Mouse (Mus musculus) limb, embryonic 13.5 days (tissue): Measurements from ENCODE around the gene Olfr308. TPM values are rescaled to one million over a fixed set of nuclear protein-coding genes. Genes with fewer than 3 reads are reported as not detected.
"Not testable (repeated sequence)": the region's sequence is repeated elsewhere in the genome, so short reads cannot be mapped to it uniquely, and the experiment has no call there.

Experiments
- ATAC-seq: fragments of 200-750 bp; cut with Nextera tagmentation; 2 replicates; pipeline ENCODE4 v1.8.0; 2017; ENCODE audit warnings: low read depth, moderate number of reproducible peaks, moderate TSS enrichment; ENCODE audit not compliant: low FRiP score
- H3K27ac ChIP-seq: fragments of 300-500 bp; sonication (generic); 2 replicates; pipeline ENCODE4 v1.5.1; 2015; ENCODE audit warnings: inconsistent platforms, mild to moderate bottlenecking, moderate library complexity
- H3K27me3 ChIP-seq: fragments of 300-500 bp; sonication (generic); 2 replicates; pipeline ENCODE4 v1.6.1; 2015; ENCODE audit warnings: mild to moderate bottlenecking, inconsistent platforms
- H3K36me3 ChIP-seq: fragments of 300-500 bp; sonication (generic); 2 replicates; pipeline ENCODE4 v1.6.1; 2015; ENCODE audit warnings: inconsistent platforms, mild to moderate bottlenecking, moderate library complexity
- H3K4me1 ChIP-seq: fragments of 300-500 bp; sonication (generic); 2 replicates; pipeline ENCODE4 v1.6.1; 2015; ENCODE audit warnings: inconsistent platforms
- H3K4me2 ChIP-seq: fragments of 300-500 bp; sonication (generic); replicated peaks from 2 replicates; pipeline ENCODE4 v1.6.1; 2015; ENCODE audit warnings: inconsistent platforms, mild to moderate bottlenecking, moderate library complexity
- H3K4me3 ChIP-seq: fragments of 300-500 bp; sonication (generic); 2 replicates; pipeline ENCODE4 v1.5.1; 2015; ENCODE audit warnings: moderate library complexity, mild to moderate bottlenecking, inconsistent platforms
- H3K9ac ChIP-seq: fragments of 300-500 bp; sonication (generic); 2 replicates; pipeline ENCODE4 v1.6.1; 2015; ENCODE audit warnings: mild to moderate bottlenecking, inconsistent platforms
- H3K9me3 ChIP-seq: fragments of 300-500 bp; sonication (generic); 2 replicates; pipeline ENCODE4 v1.6.1; 2016; ENCODE audit warnings: inconsistent platforms
- WGBS: fragments of 180-500 bp; shearing (Covaris S2); methylation state at CpG from one replicate; pipeline ENCODE4 v1.1.7; 2015; 5-methylcytosine and 5-hydroxymethylcytosine counted together
- microRNA-seq: library from miRNA; unstranded; fragments of <30 nt; microRNA quantifications from one replicate; pipeline ENCODE4, GENCODE M21; 2016
- polyA plus RNA-seq: library from polyadenylated mRNA; unstranded; fragments of >200 nt; fragmentation: Nextera tagmentation; extraction: Ambion mirVana; gene quantifications from 2 replicates; pipeline ENCODE4 v1.2.1, GENCODE M21; 2015

Gene Olfr308
- not detected in 2 replicates for polyA plus RNA-seq

DNA sequence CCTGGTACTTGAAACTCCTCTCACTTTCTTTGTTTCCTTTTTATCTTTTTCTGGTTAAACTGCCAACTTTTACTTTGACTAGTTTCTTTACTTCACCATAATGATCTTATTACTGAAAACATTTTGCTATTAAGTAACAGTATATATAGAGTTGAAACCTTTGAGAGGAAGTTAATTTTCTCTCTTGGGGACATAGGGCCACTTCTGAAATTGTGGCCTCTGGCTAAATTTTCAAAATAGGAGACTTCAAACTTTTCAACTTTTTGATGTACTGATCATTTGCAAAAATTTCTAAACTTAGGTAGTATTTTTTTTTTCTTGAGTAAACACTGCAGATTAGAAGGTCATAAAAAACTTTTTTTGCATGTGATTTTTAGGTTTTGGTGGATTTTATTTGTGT, at the start of gene Olfr308:
Olfr308 (minus strand) TSS at position 101 of the 400 bp plus-strand sequence.
- H3K4me3 ChIP-seq = no peak within 1 kb of the TSS
- H3K9ac ChIP-seq = no peak within 1 kb of the TSS
- H3K4me1 ChIP-seq = no peaks in the 10 kb centered on the region

DNA sequence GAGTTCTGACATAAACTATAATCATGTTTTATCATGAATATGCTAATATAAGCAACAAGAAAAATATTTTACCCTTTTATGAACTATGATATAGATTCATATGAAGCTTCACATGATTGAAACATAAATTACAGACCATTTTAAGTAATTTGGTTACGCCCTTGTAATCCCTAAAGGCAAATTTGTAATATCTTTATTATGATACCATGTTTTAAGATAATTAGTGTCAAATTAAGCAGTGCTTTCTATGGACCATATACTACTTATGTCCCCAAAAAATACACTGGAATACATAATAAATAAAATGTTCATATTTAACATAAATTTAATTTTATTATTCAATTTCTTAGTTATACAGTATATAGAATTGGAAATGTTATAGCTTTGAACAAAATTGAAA, 41.4 kb upstream of the Olfr308 start, which contains the start of gene Olfr305:
Olfr305 (minus strand) TSS at position 101 of the 400 bp plus-strand sequence.
- no peak within 1 kb of the TSS for H3K27ac ChIP-seq
- no peaks in the 10 kb centered on the region for H3K27me3 ChIP-seq
- ATAC-seq = no peak
- H3K9ac ChIP-seq = no peak within 1 kb of the TSS
- WGBS = 86% methylated on average over 1 of the region's 1 CpGs
- no peaks in the 10 kb centered on the region for H3K9me3 ChIP-seq
- no peak within 1 kb of the TSS for H3K4me2 ChIP-seq
- H3K4me1 ChIP-seq = no peaks in the 10 kb centered on the region
- H3K36me3 ChIP-seq = no peaks in the 10 kb centered on the region
- no peak within 1 kb of the TSS for H3K4me3 ChIP-seq

More for the DNA sequence above, at the start of gene Olfr308:
- Histone ChIP-seq H3K9me3 (no peaks in the 10 kb centered on the region), H3K36me3 (no peaks in the 10 kb centered on the region), H3K27me3 (no peaks in the 10 kb centered on the region), H3K4me2 (no peak within 1 kb of the TSS), H3K27ac (no peak within 1 kb of the TSS)
- no peak for ATAC-seq

DNA sequence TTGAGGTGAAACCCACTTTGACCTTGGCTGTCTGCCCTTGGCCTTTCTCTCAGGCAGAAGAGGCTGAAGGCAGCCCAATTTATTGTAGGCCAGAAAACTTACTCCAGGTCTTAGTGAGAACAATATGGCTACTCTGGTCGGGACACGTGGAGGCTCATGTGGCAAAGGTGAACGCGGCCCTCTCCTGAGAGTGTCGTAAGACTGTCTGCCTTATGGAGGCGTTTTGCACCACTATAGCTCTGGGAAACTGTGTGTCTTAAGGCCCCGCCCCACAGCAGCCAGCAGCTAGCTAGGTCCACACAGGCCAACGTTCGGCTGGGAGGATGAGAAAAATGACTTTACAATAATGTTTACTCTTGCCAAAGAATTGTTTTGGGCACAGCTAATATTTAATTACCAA, 20.9 kb upstream of the Olfr308 start:
- H3K36me3 ChIP-seq, H3K4me3 ChIP-seq, H3K9me3 ChIP-seq, H3K4me1 ChIP-seq, ATAC-seq, H3K9ac ChIP-seq, H3K4me2 ChIP-seq, H3K27ac ChIP-seq, H3K27me3 ChIP-seq: not testable (repeated sequence)
- 90% methylated on average over 9 of the region's 9 CpGs for WGBS

DNA sequence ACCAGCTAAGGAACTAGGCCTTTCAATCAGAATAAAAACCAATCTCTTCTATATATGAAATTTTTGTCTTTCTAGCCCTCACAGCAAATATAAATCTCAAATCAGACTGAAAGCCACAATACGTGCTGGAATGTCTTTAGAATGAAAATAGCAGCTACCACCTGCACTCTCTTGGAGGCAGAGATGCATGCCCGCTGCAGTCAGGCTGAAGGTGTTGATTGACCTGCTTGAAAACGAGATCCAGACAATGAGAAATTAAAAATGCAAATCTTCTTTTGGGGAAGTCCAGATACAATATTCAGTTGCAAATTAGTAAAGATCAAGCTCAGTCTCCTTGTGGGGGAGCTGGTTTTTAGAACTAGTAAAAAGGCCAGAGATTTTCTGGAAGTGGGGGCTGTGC, 18.8 kb upstream of the Olfr308 start:
- no peaks in the 10 kb centered on the region for H3K4me1 ChIP-seq

GRCm38 (mm10) chr7:86342881-86343565, 17.6 kb upstream of the Olfr308 start:
- no peak for ATAC-seq
- H3K4me1 ChIP-seq = no peaks in the 10 kb centered on the region

More for the DNA sequence above, 18.8 kb upstream of the Olfr308 start:
- Histone ChIP-seq H3K27ac (no peak overlapping the region), H3K4me3 (no peak overlapping the region), H3K27me3 (no peaks in the 10 kb centered on the region), H3K9ac (no peak overlapping the region), H3K36me3 (no peaks in the 10 kb centered on the region), H3K4me2 (no peak overlapping the region), H3K9me3 (peaks cover 3% of the 10 kb centered on the region; the same call in 1 of the 2 replicates)
- WGBS = 67% methylated on average over 3 of the region's 3 CpGs
- ATAC-seq = no peak

DNA sequence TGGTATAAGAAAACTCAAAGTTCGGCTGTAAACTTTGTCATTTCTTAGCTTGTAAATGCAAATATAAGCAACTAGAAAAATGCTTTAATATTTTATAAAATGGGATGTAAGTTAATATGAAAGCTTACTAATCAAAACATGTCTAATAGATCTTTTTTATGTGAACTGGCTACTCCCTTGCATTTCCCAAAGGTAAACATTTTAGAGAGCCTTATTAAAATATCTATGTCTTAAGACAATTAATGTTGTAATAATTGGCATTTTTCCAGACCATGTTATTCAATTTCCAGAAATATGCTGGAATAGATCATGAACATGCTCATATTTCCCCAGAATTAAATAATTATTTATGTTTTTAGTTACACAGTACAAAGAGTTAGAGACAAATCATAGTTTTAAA, 12.1 kb upstream of the Olfr308 start, which contains the start of gene Olfr307:
Olfr307 (minus strand) TSS at position 101 of the 400 bp plus-strand sequence.
- H3K27me3 ChIP-seq = no peaks in the 10 kb centered on the region
- no peak within 1 kb of the TSS for H3K4me3 ChIP-seq
- WGBS = 80% methylated on average over 1 of the region's 1 CpGs
- H3K9me3 ChIP-seq = no peaks in the 10 kb centered on the region
- no peaks in the 10 kb centered on the region for H3K4me1 ChIP-seq
- ATAC-seq = no peak
- H3K4me2 ChIP-seq = no peak within 1 kb of the TSS
- no peak within 1 kb of the TSS for H3K27ac ChIP-seq
- H3K36me3 ChIP-seq = no peaks in the 10 kb centered on the region
- no peak within 1 kb of the TSS for H3K9ac ChIP-seq

More at GRCm38 (mm10) chr7:86342881-86343565, 17.6 kb upstream of the Olfr308 start:
- Histone ChIP-seq H3K9me3 (no peaks in the 10 kb centered on the region), H3K27me3 (no peaks in the 10 kb centered on the region), H3K27ac (no peak overlapping the region), H3K4me2 (no peak overlapping the region), H3K36me3 (no peaks in the 10 kb centered on the region), H3K9ac (no peak overlapping the region), H3K4me3 (no peak overlapping the region)
- 74% methylated on average over 14 of the region's 14 CpGs for whole genome bisulfite sequencing

DNA sequence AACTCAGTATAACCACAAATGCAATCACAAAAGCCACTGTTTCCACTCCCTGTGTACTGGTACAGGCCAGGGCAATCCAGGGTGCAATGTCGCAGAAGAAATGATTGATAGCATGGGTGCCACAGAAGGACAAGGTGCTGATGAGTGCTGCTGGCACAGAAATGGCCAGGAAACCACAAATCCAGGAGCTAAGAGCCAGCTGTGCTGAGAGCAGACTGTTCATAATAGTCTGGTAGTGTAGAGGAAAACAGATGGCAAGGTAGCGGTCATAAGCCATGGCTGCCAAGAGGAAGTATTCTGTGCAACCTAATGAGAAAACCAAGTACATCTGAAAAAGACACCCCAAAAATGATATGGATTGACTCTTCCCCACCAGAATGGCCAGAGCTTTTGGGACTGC, 4.1 kb downstream of the Olfr308 start:
- no peaks in the 10 kb centered on the region for H3K36me3 ChIP-seq
- 77% methylated on average over 2 of the region's 2 CpGs for WGBS
- no peaks in the 10 kb centered on the region for H3K4me1 ChIP-seq
- H3K4me3 ChIP-seq = no peak overlapping the region
- H3K27me3 ChIP-seq = no peaks in the 10 kb centered on the region
- H3K9ac ChIP-seq = no peak overlapping the region
- ATAC-seq = no peak
- no peaks in the 10 kb centered on the region for H3K9me3 ChIP-seq
- no peak overlapping the region for H3K27ac ChIP-seq
- no peak overlapping the region for H3K4me2 ChIP-seq

GRCm38 (mm10) chr7:86313608-86314007, 11.8 kb downstream of the Olfr308 start, which contains the start of gene Olfr309:
Olfr309 (minus strand) TSS chr7:86313708.
- Histone ChIP-seq H3K9me3 (no peaks in the 10 kb centered on the region), H3K4me3 (no peak within 1 kb of the TSS), H3K36me3 (no peaks in the 10 kb centered on the region), H3K4me2 (no peak within 1 kb of the TSS), H3K9ac (no peak within 1 kb of the TSS), H3K4me1 (no peaks in the 10 kb centered on the region), H3K27ac (no peak within 1 kb of the TSS), H3K27me3 (no peaks in the 10 kb centered on the region)
- no peak for ATAC-seq
- WGBS = 64% methylated on average over 2 of the region's 2 CpGs

DNA sequence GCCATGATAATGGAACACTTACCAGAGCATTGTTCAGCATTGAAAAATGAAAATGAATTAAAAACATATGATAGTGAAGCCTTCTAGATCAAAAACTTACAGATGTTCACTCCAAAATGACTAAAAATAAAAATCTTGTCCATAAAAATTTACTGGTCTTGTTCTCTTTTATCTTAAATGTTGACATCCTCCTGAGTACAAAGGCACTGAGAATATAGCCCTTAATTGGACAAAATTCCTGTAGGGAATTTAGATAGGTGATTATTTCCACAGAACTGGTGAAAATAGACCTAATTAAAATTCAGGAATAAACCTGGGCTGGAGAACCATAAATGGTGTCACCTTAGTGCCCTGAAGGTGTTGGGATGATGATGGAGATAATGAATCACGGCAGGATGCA, 48.4 kb downstream of the Olfr308 start, which contains the start of gene Olfr310:
Olfr310 (minus strand) TSS at position 101 of the 400 bp plus-strand sequence.
- no peak within 1 kb of the TSS for H3K9ac ChIP-seq
- H3K4me2 ChIP-seq = no peak within 1 kb of the TSS
- 45% methylated on average over 1 of the region's 1 CpGs for WGBS
- ATAC-seq = no peak
- no peaks in the 10 kb centered on the region for H3K4me1 ChIP-seq
- no peak within 1 kb of the TSS for H3K27ac ChIP-seq
- no peak within 1 kb of the TSS for H3K4me3 ChIP-seq
- no peaks in the 10 kb centered on the region for H3K9me3 ChIP-seq
- no peaks in the 10 kb centered on the region for H3K27me3 ChIP-seq
- H3K36me3 ChIP-seq = no peaks in the 10 kb centered on the region

Small RNA genes lying within 50 kb of the gene (microRNA-seq; reads per million reads assigned to microRNA genes)
- not detected for gene Gm23192

Other genes starting within 250 kb of the Olfr308 start
- not detected in 2 replicates for gene Vmn2r75, start 153.9 kb downstream of the Olfr308 start, polyA plus RNA-seq
- not detected in 2 replicates for gene Vmn2r76, start 79.3 kb downstream of the Olfr308 start, polyA plus RNA-seq
- not detected in 2 replicates for gene Olfr310, start 48.5 kb downstream of the Olfr308 start, polyA plus RNA-seq
- gene Olfr309, start 11.9 kb downstream of the Olfr308 start, polyA plus RNA-seq = not detected in 2 replicates
- not detected in 2 replicates for gene Olfr307, start 12.0 kb upstream of the Olfr308 start, polyA plus RNA-seq
- not detected in 2 replicates for gene Olfr305, start 41.3 kb upstream of the Olfr308 start, polyA plus RNA-seq
- gene Olfr304, start 61.0 kb upstream of the Olfr308 start, polyA plus RNA-seq = not detected in 2 replicates
- gene Olfr303, start 72.2 kb upstream of the Olfr308 start, polyA plus RNA-seq = not detected in 2 replicates
- gene Olfr301, start 78.2 kb upstream of the Olfr308 start, polyA plus RNA-seq = not detected in 2 replicates
- not detected in 2 replicates for gene Olfr299, start 134.3 kb upstream of the Olfr308 start, polyA plus RNA-seq
- gene Olfr298, start 166.9 kb upstream of the Olfr308 start, polyA plus RNA-seq = not detected in 2 replicates
- not detected in 2 replicates for gene Olfr297, start 194.3 kb upstream of the Olfr308 start, polyA plus RNA-seq